Mouse (Mus musculus) CH12.LX (cell line): ENCODE results near the gene Tmem87b.

Source experiments
- CTCF ChIP-seq, 2 experiments: IDR thresholded peaks in 1 of 2; conservative IDR thresholded peaks in 1 of 2; 2 replicates each; pipeline ENCODE4 v1.5.1; 2011 to 2012; ENCODE audit warnings: low read depth in 2 of 2, low read length in 2 of 2, improper control_type of control experiment in 1 of 2, inconsistent platforms in 1 of 2, mild to moderate bottlenecking in 1 of 2, moderate library complexity in 1 of 2
- MAFK ChIP-seq: IDR thresholded peaks from 2 replicates; pipeline ENCODE4 v1.6.1; 2011; ENCODE audit warnings: low read length, improper control_type of control experiment; ENCODE audit not compliant: insufficient replicate concordance
- MAX ChIP-seq: IDR thresholded peaks from 2 replicates; pipeline ENCODE4 v1.6.1; 2011; ENCODE audit warnings: low read length, improper control_type of control experiment
- MAZ ChIP-seq: IDR thresholded peaks from 2 replicates; pipeline ENCODE4 v1.6.1; 2012; ENCODE audit warnings: low read depth, mild to moderate bottlenecking, inconsistent platforms, low read length, improper control_type of control experiment, moderate library complexity
- MXI1 ChIP-seq: IDR thresholded peaks from 2 replicates; pipeline ENCODE4 v1.6.1; 2011; ENCODE audit warnings: mild to moderate bottlenecking, low read depth, low read length, improper control_type of control experiment
- POLR2A ChIP-seq: IDR thresholded peaks from 2 replicates; pipeline ENCODE4 v1.6.1; 2011; ENCODE audit warnings: low read depth, mild to moderate bottlenecking, improper control_type of control experiment, low read length
- UBTF ChIP-seq: IDR thresholded peaks from 2 replicates; pipeline ENCODE4 v1.6.1; 2012; ENCODE audit warnings: low read depth, mild to moderate bottlenecking, inconsistent platforms, low read length, improper control_type of control experiment, moderate library complexity

GRCm38 (mm10) chr2:128863777-128864331 lies 45.9 kb downstream of the Tmem87b start:
- TF ChIP-seq MAX (no peak), UBTF (no peak), MAZ (no peak), POLR2A (no peak), CTCF (conservative IDR thresholded peaks at IDR 0.05 in 1 of 2, IDR thresholded peaks at IDR 0.05 in 1 of 2; ENCODE audit: low read depth in 2 of 2, low read length in 2 of 2) (no peak), MXI1 (no peak), MAFK (no peak)
